ENCODE assay signal across 8 mouse cellular contexts in the genomic region with DNA sequence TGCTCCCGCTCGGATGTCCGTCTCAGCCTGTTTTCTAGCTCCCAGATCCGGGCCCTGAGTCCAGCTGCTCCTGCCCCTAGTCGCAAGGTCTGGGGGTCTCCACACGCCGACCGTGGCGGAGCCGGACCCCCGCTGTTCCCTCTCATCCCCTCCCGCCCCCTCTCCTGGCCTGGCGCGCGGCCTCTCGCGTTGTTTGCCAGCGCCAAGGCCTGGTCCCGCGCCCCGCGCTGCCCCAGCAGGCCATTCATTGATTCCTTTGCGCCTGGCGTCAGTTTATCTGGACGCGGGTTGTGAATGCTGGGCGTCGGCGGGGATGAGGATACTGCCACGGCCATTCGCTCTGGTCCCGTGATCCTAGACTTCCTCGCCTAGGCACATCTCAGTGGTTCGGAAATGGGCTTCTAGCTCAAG. TPM values are rescaled to one million over a fixed set of nuclear protein-coding genes. Genes with fewer than 3 reads are reported as not detected.
DNase-seq lines count a peak whose midpoint lies in the region; ATAC-seq lines count a peak whose summit lies in the region.

No protein-coding gene starts in this region.

- peak overlapping the region; percentile 86 for H3K4me2 ChIP-seq in liver, embryonic 12.5 days
- H3K4me2 ChIP-seq in neural tube, embryonic 13.5 days: peak overlapping the region; percentile 92

- ATAC-seq in liver, embryonic 12.5 days: peak; percentile 23
- peak; percentile 46; the same call in 1 of the 2 replicates for ATAC-seq in neural tube, embryonic 13.5 days (ENCODE audit: low read depth)

- peak overlapping the region; percentile 96 for H3K9ac ChIP-seq in liver, embryonic 12.5 days
- H3K9ac ChIP-seq in neural tube, embryonic 13.5 days: peak overlapping the region; percentile 85

- H3K9me3 ChIP-seq in hindbrain, embryonic 10.5 days: no peaks in the 10 kb centered on the region
- no peaks in the 10 kb centered on the region for H3K9me3 ChIP-seq in liver, embryonic 12.5 days (replicated peaks)
- no peaks in the 10 kb centered on the region for H3K9me3 ChIP-seq in neural tube, embryonic 13.5 days

- H3K4me3 ChIP-seq in hindbrain, embryonic 10.5 days: peak overlapping the region; percentile 73
- peak overlapping the region; percentile 98 for H3K4me3 ChIP-seq in liver, embryonic 12.5 days
- peak overlapping the region; percentile 87 for H3K4me3 ChIP-seq in neural tube, embryonic 13.5 days

- peaks cover 32% of the 10 kb centered on the region for H3K4me1 ChIP-seq in hindbrain, embryonic 10.5 days (replicated peaks)
- peaks cover 62% of the 10 kb centered on the region for H3K4me1 ChIP-seq in liver, embryonic 12.5 days
- peaks cover 48% of the 10 kb centered on the region for H3K4me1 ChIP-seq in neural tube, embryonic 13.5 days (replicated peaks)

- peaks cover 52% of the 10 kb centered on the region for H3K36me3 ChIP-seq in hindbrain, embryonic 10.5 days
- peaks cover 29% of the 10 kb centered on the region for H3K36me3 ChIP-seq in liver, embryonic 12.5 days
- no peaks in the 10 kb centered on the region for H3K36me3 ChIP-seq in neural tube, embryonic 13.5 days

- WGBS in hindbrain, embryonic 10.5 days: under 1% methylated on average over 34 of the region's 34 CpGs
- WGBS in liver, embryonic 12.5 days (ENCODE audit: insufficient replicate concordance): 0% methylated on average over 33 of the region's 34 CpGs
- under 1% methylated on average over 32 of the region's 34 CpGs for WGBS in neural tube, embryonic 13.5 days

- peak overlapping the region; percentile 97 for H3K27ac ChIP-seq in hindbrain, embryonic 10.5 days
- H3K27ac ChIP-seq in liver, embryonic 12.5 days: peak overlapping the region; percentile 96
- peak overlapping the region; percentile 90 for H3K27ac ChIP-seq in neural tube, embryonic 13.5 days (replicated peaks)

- no peaks in the 10 kb centered on the region for H3K27me3 ChIP-seq in hindbrain, embryonic 10.5 days (ENCODE audit: insufficient read depth, poor library complexity, severe bottlenecking)
- H3K27me3 ChIP-seq in liver, embryonic 12.5 days (replicated peaks): no peaks in the 10 kb centered on the region
- H3K27me3 ChIP-seq in neural tube, embryonic 13.5 days: no peaks in the 10 kb centered on the region

- DNase-seq in layer of hippocampus, adult 11-12 months (ENCODE audit: low spot score): peak; percentile 29
- DNase-seq in layer of hippocampus, postnatal 14 days (ENCODE audit: low spot score in 2 of 2): no peak
- DNase-seq in Muller cell, postnatal 12 days (ENCODE audit: inconsistent ontology term): peak; percentile 89
- peak; percentile 93 for DNase-seq in embryo, embryonic 9.5 days (ENCODE audit: extremely low spot score)
- DNase-seq in hindbrain, embryonic 10.5 days (ENCODE audit: low spot score): peak; percentile 91
- DNase-seq in cerebellum, adult 9-10 months: no peak

RNA-seq across cellular contexts. Expression of a gene that starts 0.6 kb away (rescaled TPM):
- total RNA-seq in layer of hippocampus, postnatal 14 days (2021): 10 to 100 TPM; 30.5 to 33.4 TPM
- polyA plus RNA-seq in hindbrain, embryonic 10.5 days (2016; fragmentation: Nextera tagmentation; extraction: Ambion mirVana): 84.6 and 100 TPM in 2 replicates
- 51.6 and 52.4 TPM in 2 replicates for polyA plus RNA-seq in liver, embryonic 12.5 days (2016; fragmentation: Nextera tagmentation; extraction: Ambion mirVana)
- polyA plus RNA-seq in neural tube, embryonic 13.5 days (2015; fragmentation: Nextera tagmentation; extraction: Ambion mirVana): 46.8 and 48.9 TPM in 2 replicates

RNA-seq across cellular contexts. Expression of a gene that starts 36.2 kb away (rescaled TPM):
- total RNA-seq in layer of hippocampus, postnatal 14 days (2021): 10 to 100 TPM; 19.4 to 19.9 TPM
- 1.1 and 1.3 TPM in 2 replicates for polyA plus RNA-seq in hindbrain, embryonic 10.5 days (2016; fragmentation: Nextera tagmentation; extraction: Ambion mirVana)
- polyA plus RNA-seq in liver, embryonic 12.5 days (2016; fragmentation: Nextera tagmentation; extraction: Ambion mirVana): 0.12 and 0.14 TPM in 2 replicates
- polyA plus RNA-seq in neural tube, embryonic 13.5 days (2015; fragmentation: Nextera tagmentation; extraction: Ambion mirVana): 6.5 and 8.7 TPM in 2 replicates

RNA-seq across cellular contexts. Expression of a gene that starts 37.6 kb away (rescaled TPM):
- 10 to 100 TPM; 21.6 to 21.7 TPM for total RNA-seq in layer of hippocampus, postnatal 14 days (2021)
- polyA plus RNA-seq in hindbrain, embryonic 10.5 days (2016; fragmentation: Nextera tagmentation; extraction: Ambion mirVana): 34.0 and 45.5 TPM in 2 replicates
- 19.2 and 19.9 TPM in 2 replicates for polyA plus RNA-seq in liver, embryonic 12.5 days (2016; fragmentation: Nextera tagmentation; extraction: Ambion mirVana)
- 24.1 and 25.0 TPM in 2 replicates for polyA plus RNA-seq in neural tube, embryonic 13.5 days (2015; fragmentation: Nextera tagmentation; extraction: Ambion mirVana)

Comparison
In these comparisons a context has a peak if more than half of its experiments do, and no peak if none do; other contexts are left out.
1. DNase-seq: peak in layer of hippocampus, adult 11-12 months (single experiment), Muller cell, postnatal 12 days (single experiment), embryo, embryonic 9.5 days (single experiment) and hindbrain, embryonic 10.5 days (single experiment); none in layer of hippocampus, postnatal 14 days (0 of 2) and cerebellum, adult 9-10 months (single experiment).
2. Peak in every context shown above with its lines, with median percentiles within 50 percentile points of each other: H3K27ac ChIP-seq and H3K4me3 ChIP-seq.